23 mouse cellular contexts compared by ENCODE assay signal in the genomic region with DNA sequence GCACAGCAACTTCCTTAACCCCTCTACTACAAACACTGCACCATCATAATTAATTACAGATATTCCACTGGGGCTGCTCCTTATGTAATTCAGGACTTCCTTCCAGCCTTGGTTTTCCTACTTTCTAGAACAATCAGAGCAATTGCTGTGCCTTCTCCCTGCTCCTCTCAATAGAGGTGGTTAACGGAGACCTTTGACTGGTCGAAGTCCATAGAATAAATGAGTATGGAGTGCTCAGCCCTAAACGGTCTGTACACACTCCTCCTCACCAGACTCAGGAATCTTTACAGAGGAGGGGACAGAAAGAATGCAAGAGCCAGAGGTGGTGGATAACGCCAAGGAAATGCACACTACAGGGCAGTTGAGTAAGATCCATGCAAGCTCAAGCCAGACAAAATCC. TPM values are rescaled to one million over a fixed set of nuclear protein-coding genes. Genes with fewer than 3 reads are reported as not detected.
A peak's percentile ranks its signal among the peaks of the same experiment; 100 is the strongest.
DNase-seq lines count a peak whose midpoint lies in the region; ATAC-seq and TF ChIP-seq lines count a peak whose summit lies in the region.
"Had no signal": no experiment of that assay in that cellular context is flagged by ENCODE, and none has a peak within 500 bp of the region (broad histone marks: within the 10 kb centered on the region; RNA-seq: fewer than 3 reads in every experiment).

No protein-coding gene starts in this region.

- no peak for TF ChIP-seq CTCF in stomach, postnatal 0 days (IDR thresholded peaks at IDR 0.05; ENCODE audit: low read depth)
- no peak for TF ChIP-seq CTCF in gastrocnemius, adult 2 months (IDR thresholded peaks at IDR 0.05)
- TF ChIP-seq CTCF in layer of hippocampus, adult 2 months (conservative IDR thresholded peaks at IDR 0.05) = no peak

- no peak for TF ChIP-seq EP300 in stomach, postnatal 0 days (optimal IDR thresholded peaks at IDR 0.05)

- H3K4me3 ChIP-seq in kidney, embryonic 15.5 days (replicated peaks) = no peak overlapping the region
- H3K4me3 ChIP-seq in neural tube, embryonic 14.5 days (ENCODE audit: low read depth, low read length) = no peak overlapping the region
- H3K4me3 ChIP-seq in neural tube, embryonic 15.5 days (replicated peaks) = no peak overlapping the region
- H3K4me3 ChIP-seq in stomach, postnatal 0 days (ENCODE audit: low read depth, low read length) = no peak overlapping the region
- H3K4me3 ChIP-seq in gastrocnemius, adult 2 months = no peak overlapping the region
- no peak overlapping the region for H3K4me3 ChIP-seq in layer of hippocampus, adult 2 months
- H3K4me3 ChIP-seq: embryonic facial prominence, embryonic 15.5 days; erythroblast, embryonic 14.5 days; forebrain, embryonic 10.5 days; heart, embryonic 13.5 days had no signal

- no peaks in the 10 kb centered on the region for H3K4me1 ChIP-seq in kidney, embryonic 15.5 days
- H3K4me1 ChIP-seq in neural tube, embryonic 14.5 days (ENCODE audit: control insufficient read depth, insufficient read depth, low read length) = no peaks in the 10 kb centered on the region
- no peaks in the 10 kb centered on the region for H3K4me1 ChIP-seq in neural tube, embryonic 15.5 days
- H3K4me1 ChIP-seq in stomach, postnatal 0 days (replicated peaks; ENCODE audit: control insufficient read depth, insufficient read depth) = no peaks in the 10 kb centered on the region
- H3K4me1 ChIP-seq: embryonic facial prominence, embryonic 15.5 days had no signal

- peak; percentile 26 to 61 for DNase-seq in kidney, adult 8-10 months
- peak; percentile 11 to 43 for DNase-seq in kidney, postnatal 36 days
- no peak for DNase-seq in stomach, postnatal 0 days (ENCODE audit: low spot score)
- no peak for DNase-seq in gastrocnemius, adult 2 months
- no peak for DNase-seq in layer of hippocampus, adult 2 months (ENCODE audit: low spot score in 2 of 2)
- DNase-seq: adrenal gland, adult 2 months; adrenal gland, postnatal 25 days; cerebellum, adult 18-20 months; cerebellum, adult 9-11 months; cerebellum, postnatal 36 days; gastrocnemius, postnatal 36 days; heart, adult 11 months; heart, postnatal 36 days had no signal

- no peak overlapping the region for H3K4me2 ChIP-seq in kidney, embryonic 15.5 days
- no peak overlapping the region for H3K4me2 ChIP-seq in neural tube, embryonic 14.5 days (ENCODE audit: low read depth, low read length)
- H3K4me2 ChIP-seq in neural tube, embryonic 15.5 days = no peak overlapping the region
- H3K4me2 ChIP-seq in stomach, postnatal 0 days (replicated peaks; ENCODE audit: low read depth) = no peak overlapping the region
- H3K4me2 ChIP-seq: embryonic facial prominence, embryonic 15.5 days; heart, embryonic 13.5 days had no signal

- H3K27ac ChIP-seq in kidney, embryonic 15.5 days = no peak overlapping the region
- no peak overlapping the region for H3K27ac ChIP-seq in neural tube, embryonic 14.5 days (ENCODE audit: low read depth, low read length)
- H3K27ac ChIP-seq in neural tube, embryonic 15.5 days (replicated peaks) = no peak overlapping the region
- no peak overlapping the region for H3K27ac ChIP-seq in stomach, postnatal 0 days (replicated peaks)
- H3K27ac ChIP-seq in gastrocnemius, adult 2 months = no peak overlapping the region
- H3K27ac ChIP-seq in layer of hippocampus, adult 2 months = no peak overlapping the region
- H3K27ac ChIP-seq: embryonic facial prominence, embryonic 15.5 days; forebrain, embryonic 10.5 days; heart, embryonic 13.5 days had no signal

- no peaks in the 10 kb centered on the region for H3K36me3 ChIP-seq in kidney, embryonic 15.5 days
- no peaks in the 10 kb centered on the region for H3K36me3 ChIP-seq in neural tube, embryonic 14.5 days (ENCODE audit: control insufficient read depth, insufficient read depth, low read length)
- H3K36me3 ChIP-seq in neural tube, embryonic 15.5 days = peaks cover under 1% of the 10 kb centered on the region; the same call in 1 of the 2 replicates
- H3K36me3 ChIP-seq in stomach, postnatal 0 days (ENCODE audit: control insufficient read depth, insufficient read depth, low read length) = no peaks in the 10 kb centered on the region
- H3K36me3 ChIP-seq: embryonic facial prominence, embryonic 15.5 days; forebrain, embryonic 10.5 days; heart, embryonic 13.5 days had no signal

- intact Hi-C loops in gastrocnemius, adult 2 months (cut with DNase I) = no loop called here

- ATAC-seq in kidney, embryonic 15.5 days (replicated peaks; ENCODE audit: low FRiP score) = no peak
- 0 out of 2 replicates have a peak, but pooled peaks have one; percentile 34 for ATAC-seq in neural tube, embryonic 14.5 days (ENCODE audit: low read depth)
- ATAC-seq in neural tube, embryonic 15.5 days (ENCODE audit: low FRiP score) = no peak
- ATAC-seq in stomach, postnatal 0 days (ENCODE audit: low FRiP score, low TSS enrichment) = peak; percentile 45; the same call in 1 of the 2 replicates
- ATAC-seq: activated CD4-positive, CD25-positive, alpha-beta regulatory T cell, adult 4 months; forebrain, embryonic 14.5 days; Patski had no signal

- no peak overlapping the region for H3K9ac ChIP-seq in kidney, embryonic 15.5 days
- no peak overlapping the region for H3K9ac ChIP-seq in neural tube, embryonic 14.5 days (replicated peaks; ENCODE audit: low read depth, low read length)
- H3K9ac ChIP-seq in neural tube, embryonic 15.5 days (replicated peaks) = no peak overlapping the region
- H3K9ac ChIP-seq in stomach, postnatal 0 days (ENCODE audit: low read length) = no peak overlapping the region
- H3K9ac ChIP-seq: embryonic facial prominence, embryonic 15.5 days; heart, embryonic 13.5 days had no signal

- H3K9me3 ChIP-seq in kidney, embryonic 15.5 days (replicated peaks) = no peaks in the 10 kb centered on the region
- H3K9me3 ChIP-seq in neural tube, embryonic 14.5 days (ENCODE audit: control insufficient read depth, low read length) = no peaks in the 10 kb centered on the region
- no peaks in the 10 kb centered on the region for H3K9me3 ChIP-seq in neural tube, embryonic 15.5 days (replicated peaks)
- H3K9me3 ChIP-seq in stomach, postnatal 0 days (ENCODE audit: control insufficient read depth, low read length) = no peaks in the 10 kb centered on the region
- H3K9me3 ChIP-seq: embryonic facial prominence, embryonic 15.5 days; forebrain, embryonic 10.5 days; heart, embryonic 13.5 days had no signal

- WGBS in kidney, embryonic 15.5 days = 83% methylated on average over 4 of the region's 4 CpGs
- WGBS in neural tube, embryonic 14.5 days = 81% methylated on average over 4 of the region's 4 CpGs
- WGBS in neural tube, embryonic 15.5 days = 83% methylated on average over 4 of the region's 4 CpGs
- 62% methylated on average over 4 of the region's 4 CpGs for WGBS in stomach, postnatal 0 days

- H3K27me3 ChIP-seq in kidney, embryonic 15.5 days = no peaks in the 10 kb centered on the region
- H3K27me3 ChIP-seq in neural tube, embryonic 14.5 days (ENCODE audit: control insufficient read depth, insufficient read depth, low read length) = no peaks in the 10 kb centered on the region
- H3K27me3 ChIP-seq in neural tube, embryonic 15.5 days (replicated peaks) = no peaks in the 10 kb centered on the region
- no peaks in the 10 kb centered on the region for H3K27me3 ChIP-seq in stomach, postnatal 0 days (ENCODE audit: control insufficient read depth, insufficient read depth, low read length)
- H3K27me3 ChIP-seq: embryonic facial prominence, embryonic 15.5 days; heart, embryonic 13.5 days; Patski had no signal

RNA-seq across cellular contexts. Expression of a gene that starts 19.1 kb away (rescaled TPM):
- 0.80 and 0.83 TPM in 2 replicates for polyA plus RNA-seq in kidney, embryonic 15.5 days (2015; fragmentation: Nextera tagmentation; extraction: Ambion mirVana)
- polyA plus RNA-seq in neural tube, embryonic 14.5 days (2014; fragmentation: Nextera tagmentation; extraction: Ambion mirVana) = 31.0 and 37.1 TPM in 2 replicates
- polyA plus RNA-seq in neural tube, embryonic 15.5 days (2015; fragmentation: Nextera tagmentation; extraction: Ambion mirVana) = 20.4 and 24.1 TPM in 2 replicates
- 2.5 and 2.7 TPM in 2 replicates for polyA plus RNA-seq in stomach, postnatal 0 days (2015; fragmentation: Nextera tagmentation; extraction: Ambion mirVana)
- under 1 TPM; 0.31 to 0.64 TPM for total RNA-seq in gastrocnemius, adult 2 months (2021)
- 1 to 10 TPM; 2.4 to 2.9 TPM for total RNA-seq in layer of hippocampus, adult 2 months (2021)
- polyA plus RNA-seq: erythroblast, embryonic 14.5 days had no signal

Comparison
In these comparisons a context has a peak if more than half of its experiments do, and no peak if none do; other contexts are left out.
1. ATAC-seq: peak in neural tube, embryonic 14.5 days (single experiment) and stomach, postnatal 0 days (single experiment); none in kidney, embryonic 15.5 days (single experiment) and neural tube, embryonic 15.5 days (single experiment).
2. DNase-seq: peak in kidney, adult 8-10 months (2 of 2) and kidney, postnatal 36 days (2 of 2); none in stomach, postnatal 0 days (single experiment), gastrocnemius, adult 2 months (single experiment) and layer of hippocampus, adult 2 months (0 of 2).